In the genomic region with DNA sequence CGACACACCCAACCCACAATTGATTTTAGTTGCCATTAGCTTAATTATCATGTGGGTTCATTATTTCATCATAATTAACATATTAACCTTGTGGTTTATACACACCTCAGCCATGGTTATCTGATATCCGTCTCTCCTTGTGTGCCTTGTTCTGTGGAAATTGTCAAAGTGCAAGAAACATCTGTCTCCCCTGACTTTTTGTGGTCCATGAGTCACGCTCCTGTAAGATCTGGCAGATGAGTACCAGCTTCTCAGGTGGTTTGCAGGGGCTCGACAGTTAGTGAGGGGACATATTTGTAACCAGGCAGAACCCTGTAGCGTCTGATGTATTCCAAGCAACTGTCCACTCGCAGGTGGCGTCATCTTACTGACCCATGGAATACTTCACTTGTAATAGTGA, we compare ENCODE assay signal across 12 mouse cellular contexts.
"Had no signal": no experiment of that assay in that cellular context is flagged by ENCODE, and none has a peak within 500 bp of the region (broad histone marks: within the 10 kb centered on the region; RNA-seq: fewer than 3 reads in every experiment).

No protein-coding gene starts in this region.

- H3K27me3 ChIP-seq: limb, embryonic 15.5 days; liver, embryonic 12.5 days; lung, embryonic 15.5 days had no signal

- H3K9ac ChIP-seq: limb, embryonic 15.5 days; liver, embryonic 12.5 days; lung, embryonic 15.5 days; midbrain, embryonic 13.5 days had no signal

- H3K9me3 ChIP-seq: limb, embryonic 15.5 days; liver, embryonic 12.5 days; lung, embryonic 15.5 days; midbrain, embryonic 13.5 days had no signal

- H3K4me3 ChIP-seq: limb, embryonic 15.5 days; liver, embryonic 12.5 days; lung, embryonic 15.5 days; midbrain, embryonic 13.5 days had no signal

- H3K36me3 ChIP-seq: limb, embryonic 15.5 days; liver, embryonic 12.5 days; lung, embryonic 15.5 days; midbrain, embryonic 13.5 days had no signal

- H3K27ac ChIP-seq: kidney, postnatal 0 days; limb, embryonic 15.5 days; liver, embryonic 12.5 days; lung, embryonic 15.5 days had no signal

- DNase-seq: kidney, adult 11 months; kidney, adult 9 months; kidney, postnatal 36 days; layer of hippocampus, adult 9-11 months; layer of hippocampus, postnatal 36 days; lung, postnatal 14 days; right cerebral cortex, postnatal 25 days had no signal

- H3K4me2 ChIP-seq: limb, embryonic 15.5 days; liver, embryonic 12.5 days; lung, embryonic 15.5 days; midbrain, embryonic 13.5 days had no signal

- H3K4me1 ChIP-seq: liver, embryonic 12.5 days had no signal

- ATAC-seq: liver, embryonic 12.5 days had no signal
